Mouse (Mus musculus): ENCODE results near the gene Tifab.

Gene Tifab

DNA sequence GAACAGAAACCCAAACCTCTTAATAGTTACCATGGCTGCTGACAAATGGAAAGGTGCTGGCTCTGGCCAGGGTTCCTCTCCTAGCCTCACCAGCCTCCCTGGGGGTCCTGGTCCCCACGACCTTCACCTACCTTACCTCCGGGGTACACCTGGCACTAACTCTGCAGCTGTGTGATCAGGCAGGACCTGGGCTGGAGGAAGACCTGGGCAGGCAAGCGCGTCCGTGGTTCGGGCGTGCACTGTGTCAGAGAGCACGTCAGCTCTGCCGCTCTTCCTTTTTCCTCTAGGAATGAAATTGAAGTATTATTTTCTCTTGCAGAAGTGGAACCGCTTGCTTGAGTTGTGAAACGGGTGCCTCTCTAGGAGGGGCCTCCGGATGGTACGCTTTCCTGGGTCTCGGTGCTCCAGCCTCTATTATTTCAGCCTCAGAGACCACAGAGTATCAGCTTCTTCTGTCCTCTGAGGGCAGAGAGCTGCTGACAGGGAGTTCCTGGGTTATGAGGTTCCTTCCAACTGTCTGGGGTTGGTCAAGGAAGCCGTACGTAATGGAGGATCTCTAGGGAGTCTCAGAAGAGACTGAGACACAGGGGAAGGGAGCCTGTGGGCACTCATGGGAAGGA lies at the start of gene Tifab:
Gene Tifab (minus strand): TSS at position 470 of the 620 bp plus-strand sequence.
- TF ChIP-seq GATA4 (IDR thresholded peaks at IDR 0.05; ENCODE audit: insufficient replicate concordance, low read length) = no peak

- no peak for TF ChIP-seq GATA4 (IDR thresholded peaks at IDR 0.05; ENCODE audit: insufficient replicate concordance, low read length)
Observed at GRCm38 (mm10) chr13:56226175-56226954, 47.7 kb upstream of the Tifab start.

DNA sequence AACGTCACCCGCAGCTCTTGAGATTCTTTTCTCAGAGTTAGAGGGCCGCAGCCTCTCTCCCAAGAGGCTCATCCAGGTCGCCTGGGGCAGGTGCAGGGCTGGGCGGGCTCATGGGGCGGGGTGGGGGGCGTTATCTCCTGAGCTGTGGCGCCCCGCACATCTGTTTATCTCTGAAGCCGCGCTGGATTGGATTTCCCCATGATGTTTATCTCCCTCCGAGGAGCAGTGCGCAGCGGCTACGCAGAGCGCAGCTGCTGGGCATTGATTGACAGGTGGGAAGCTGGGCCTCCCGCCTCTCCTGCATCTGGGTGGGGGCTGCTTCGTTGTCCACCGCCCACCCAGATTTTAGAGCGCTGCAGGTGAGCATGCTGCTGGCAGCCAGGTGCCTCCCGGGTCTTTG lies 44.9 kb upstream of the Tifab start:
- no peak for TF ChIP-seq GATA4 (IDR thresholded peaks at IDR 0.05; ENCODE audit: insufficient replicate concordance, low read length)

GRCm38 (mm10) chr13:56222849-56223246 lies 44.2 kb upstream of the Tifab start:
- no peak for TF ChIP-seq GATA4 (IDR thresholded peaks at IDR 0.05; ENCODE audit: insufficient replicate concordance, low read length)

- TF ChIP-seq GATA4 (IDR thresholded peaks at IDR 0.05; ENCODE audit: insufficient replicate concordance, low read length) = no peak
Observed at GRCm38 (mm10) chr13:56221995-56222848, 43.5 kb upstream of the Tifab start.

DNA sequence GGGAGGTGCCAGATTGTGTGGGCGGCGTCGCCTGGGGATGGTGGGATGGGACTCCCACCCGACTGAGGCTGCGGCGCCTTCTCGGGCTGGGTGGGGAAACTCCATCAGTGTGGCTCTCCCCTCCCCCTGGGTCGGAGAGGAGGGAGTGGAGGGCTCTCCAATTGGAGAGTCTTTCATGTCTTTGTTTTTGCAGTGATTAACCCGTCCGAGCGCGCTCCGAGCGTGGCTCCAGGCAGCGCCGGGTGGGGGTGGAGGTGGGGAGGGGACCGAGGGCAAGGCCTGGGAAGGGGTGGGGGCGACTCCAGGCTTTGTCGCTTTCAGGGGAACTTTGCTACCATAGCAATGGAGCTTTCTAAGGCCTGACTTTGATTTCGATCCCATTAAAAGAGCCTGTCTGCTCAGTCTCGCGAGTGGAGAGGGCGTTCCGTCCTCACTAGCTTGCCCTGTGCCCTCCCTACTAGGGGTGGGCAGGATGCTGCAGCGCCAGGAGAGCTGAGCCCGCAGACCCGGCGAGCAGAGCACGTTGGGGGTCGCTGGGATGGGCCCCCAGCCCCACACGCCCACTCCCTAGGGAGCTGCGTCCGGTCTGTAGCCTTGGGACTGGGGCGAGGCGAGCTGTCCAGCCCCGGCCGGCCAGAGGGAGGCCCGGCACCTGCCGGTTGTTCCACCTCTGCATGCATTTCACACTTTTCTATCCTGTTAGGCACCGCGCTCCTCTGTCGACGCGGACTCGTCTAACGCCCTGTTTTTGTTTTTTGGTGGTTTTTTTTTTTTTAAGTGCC lies 42.6 kb upstream of the Tifab start:
- no peak for TF ChIP-seq GATA4 (IDR thresholded peaks at IDR 0.05; ENCODE audit: insufficient replicate concordance, low read length)

DNA sequence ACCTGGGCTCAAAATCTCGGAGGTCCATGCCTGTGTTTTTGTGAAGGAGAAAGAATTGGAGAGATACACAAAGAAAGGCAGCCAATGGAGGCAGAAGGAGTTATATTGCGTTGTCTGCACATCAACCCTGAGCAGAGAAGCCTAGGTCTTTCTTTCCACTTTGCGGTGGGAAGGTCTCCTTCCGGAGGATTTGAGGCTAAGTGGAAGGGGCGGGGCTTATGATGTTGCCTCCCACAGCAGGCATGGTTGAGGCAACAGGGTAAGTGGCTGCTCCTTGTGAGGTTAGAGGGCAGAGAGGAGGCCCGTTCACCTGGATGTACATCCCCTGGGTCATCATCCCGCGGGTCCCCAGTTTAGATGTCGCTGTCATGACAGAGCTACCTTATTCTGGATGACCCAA lies 40.6 kb upstream of the Tifab start:
- TF ChIP-seq GATA4 (IDR thresholded peaks at IDR 0.05; ENCODE audit: insufficient replicate concordance, low read length) = no peak

- no peak for TF ChIP-seq GATA4 (IDR thresholded peaks at IDR 0.05; ENCODE audit: insufficient replicate concordance, low read length)
Observed at GRCm38 (mm10) chr13:56216090-56216489, 37.4 kb upstream of the Tifab start.

DNA sequence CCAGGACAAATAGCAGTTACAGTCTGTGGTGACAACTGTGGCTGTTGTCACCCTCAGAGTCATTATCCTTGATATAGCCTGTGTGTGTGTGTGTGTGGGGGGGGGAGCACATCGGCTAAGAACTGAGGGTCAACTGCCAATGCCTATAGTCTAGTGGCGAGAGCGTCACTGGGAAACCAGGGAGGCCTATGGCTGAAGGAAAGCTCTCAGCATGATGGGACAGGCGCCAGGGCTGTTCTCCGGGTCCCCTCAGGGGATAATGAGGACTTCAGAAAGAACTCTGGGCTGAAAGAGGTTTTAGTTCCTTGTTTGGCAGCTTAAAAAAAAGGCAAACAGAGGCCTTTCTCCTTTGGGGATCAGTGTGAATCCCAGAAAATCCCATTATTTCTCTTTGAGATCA lies 35.9 kb upstream of the Tifab start:
- TF ChIP-seq GATA4 (IDR thresholded peaks at IDR 0.05; ENCODE audit: insufficient replicate concordance, low read length) = no peak

- TF ChIP-seq GATA4 (IDR thresholded peaks at IDR 0.05; ENCODE audit: insufficient replicate concordance, low read length) = no peak
Observed at GRCm38 (mm10) chr13:56209067-56209411, 30.4 kb upstream of the Tifab start.

- TF ChIP-seq GATA4 (IDR thresholded peaks at IDR 0.05; ENCODE audit: insufficient replicate concordance, low read length) = no peak
Observed at GRCm38 (mm10) chr13:56208225-56209066, 29.8 kb upstream of the Tifab start.

DNA sequence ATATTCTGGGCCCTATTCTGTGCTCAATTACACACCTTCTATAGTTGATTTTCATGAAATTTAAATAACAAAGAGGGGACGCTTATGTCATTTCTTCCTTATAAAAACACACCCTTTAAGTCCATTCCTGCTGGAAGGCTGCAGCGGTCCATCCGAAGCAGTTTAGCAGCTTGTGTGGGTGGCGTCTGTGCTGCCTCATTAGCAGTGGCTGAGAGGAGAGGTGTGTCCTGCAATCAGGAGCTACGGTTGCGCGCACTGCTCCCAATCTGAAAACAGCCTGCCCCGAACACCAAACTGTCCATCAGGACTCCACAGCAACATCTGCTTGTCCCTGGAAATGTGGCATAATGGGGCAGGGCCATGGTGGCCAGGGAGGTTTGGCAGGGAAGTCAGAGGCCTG lies 20.8 kb upstream of the Tifab start:
- no peak for TF ChIP-seq GATA4 (IDR thresholded peaks at IDR 0.05; ENCODE audit: insufficient replicate concordance, low read length)

DNA sequence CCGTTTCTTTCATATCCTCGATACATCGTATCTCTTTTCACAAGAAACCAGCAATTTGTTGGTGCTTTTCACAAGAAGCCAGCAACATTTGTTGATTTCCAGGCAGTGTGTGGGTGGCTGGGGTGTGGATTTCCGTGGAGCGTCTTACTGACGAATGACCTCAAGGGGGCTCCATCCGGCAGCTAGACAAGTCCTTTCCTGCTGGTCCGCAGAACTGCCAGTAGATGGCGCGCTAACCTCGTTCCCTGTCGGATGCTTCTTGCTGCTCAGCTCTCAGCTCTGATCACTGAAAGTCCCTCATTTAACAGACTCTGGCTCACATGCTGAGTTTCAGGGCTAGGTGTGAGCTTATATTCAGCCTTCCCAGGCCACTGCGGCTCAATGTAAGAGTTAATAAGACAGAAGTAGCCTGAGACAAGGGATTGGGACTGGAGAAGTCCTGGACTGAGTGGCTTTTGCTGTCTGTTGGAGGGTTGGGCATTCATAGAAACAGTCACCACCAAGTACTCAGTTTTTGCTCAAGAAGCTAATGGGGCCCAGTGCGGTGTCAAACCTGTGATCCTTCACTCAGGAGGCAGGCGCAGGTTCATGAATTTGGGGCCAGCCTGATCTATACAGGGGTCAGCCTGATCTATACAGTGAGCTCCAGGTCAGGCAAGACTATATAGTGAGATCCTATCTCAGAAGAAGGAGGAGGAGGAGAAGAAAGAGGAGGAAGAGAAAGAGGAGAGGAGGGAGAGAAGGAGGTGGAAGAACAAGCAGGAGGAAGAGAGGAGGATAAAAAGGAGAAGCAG lies 19.0 kb upstream of the Tifab start:
- no peak for TF ChIP-seq GATA4 (IDR thresholded peaks at IDR 0.05; ENCODE audit: insufficient replicate concordance, low read length)
